ENCODE assay signal across 8 mouse cellular contexts in the genomic region with DNA sequence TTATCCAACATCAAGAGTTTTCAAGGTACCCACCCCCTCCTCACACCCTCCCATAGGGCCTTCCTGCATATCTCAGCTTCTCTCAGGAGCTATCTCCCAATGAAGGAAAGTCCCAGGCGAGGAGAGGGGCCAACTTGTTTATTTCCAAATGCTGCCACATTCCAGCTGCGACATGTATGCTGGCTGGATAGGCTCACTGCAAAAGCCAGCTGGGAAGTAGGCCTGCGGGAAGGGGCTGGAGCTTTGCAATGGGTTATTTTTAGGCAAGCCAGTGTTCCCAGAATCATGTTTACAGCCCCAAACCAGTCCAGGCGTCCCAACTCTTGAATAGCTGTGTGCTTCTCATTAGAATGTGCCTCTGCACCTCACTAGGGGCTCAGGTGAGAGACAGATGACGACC. TPM values are rescaled to one million over a fixed set of nuclear protein-coding genes. Genes with fewer than 3 reads are reported as not detected.
DNase-seq lines count a peak whose midpoint lies in the region; ATAC-seq and TF ChIP-seq lines count a peak whose summit lies in the region.

No protein-coding gene starts in this region.

- no peak overlapping the region for H3K9ac ChIP-seq in forebrain, embryonic 12.5 days

- TF ChIP-seq POLR2A in cerebellum, adult 2 months (IDR thresholded peaks at IDR 0.05; ENCODE audit: borderline replicate concordance, insufficient read depth, low read length) = no peak

- intact Hi-C loops in heart, postnatal 36 days (cut with DNase I) = no loop called here
- intact Hi-C loops in left cerebral cortex, postnatal 25 days (cut with DNase I) = loop anchor here (5.0 kb wide), 1 partner anchor 53 kb away; a partner anchor contains a TSS

- H3K9me3 ChIP-seq in forebrain, embryonic 12.5 days = no peaks in the 10 kb centered on the region

- DNase-seq in layer of hippocampus, adult 11-12 months (ENCODE audit: low spot score) = peak; percentile 60
- no peak for DNase-seq in layer of hippocampus, postnatal 25 days (ENCODE audit: extremely low spot score in 1 of 2, low spot score in 1 of 2)
- peak; percentile 62 to 68 for DNase-seq in heart, postnatal 36 days
- peak; percentile 31 to 69 for DNase-seq in left cerebral cortex, postnatal 25 days (ENCODE audit: low spot score in 2 of 2)
- DNase-seq in right cerebral cortex, postnatal 10 days (ENCODE audit: low spot score in 2 of 2) = peak; percentile 69 to 78
- DNase-seq in cerebellum, adult 2 months = no peak
- no peak for DNase-seq in thymus, postnatal 36 days

- H3K27ac ChIP-seq in forebrain, embryonic 12.5 days = peak overlapping the region; percentile 79; the same call in 1 of the 2 replicates
- H3K27ac ChIP-seq in cerebellum, adult 2 months (ENCODE audit: insufficient read depth, low read length) = no peak overlapping the region

- H3K4me3 ChIP-seq in forebrain, embryonic 12.5 days (replicated peaks) = no peak overlapping the region
- no peak overlapping the region for H3K4me3 ChIP-seq in cerebellum, adult 2 months (replicated peaks; ENCODE audit: insufficient read depth, low read depth, low read length)

- no peak for ATAC-seq in forebrain, embryonic 12.5 days (ENCODE audit: low FRiP score)

- TF ChIP-seq CTCF in cerebellum, adult 2 months (IDR thresholded peaks at IDR 0.05; ENCODE audit: borderline replicate concordance, insufficient read depth, low read depth, low read length) = no peak

- H3K36me3 ChIP-seq in forebrain, embryonic 12.5 days (replicated peaks) = no peaks in the 10 kb centered on the region

- H3K4me1 ChIP-seq in forebrain, embryonic 12.5 days = peaks cover 57% of the 10 kb centered on the region
- H3K4me1 ChIP-seq in cerebellum, adult 2 months (ENCODE audit: control insufficient read depth, insufficient read depth, low read length) = no peaks in the 10 kb centered on the region

- no peaks in the 10 kb centered on the region for H3K27me3 ChIP-seq in forebrain, embryonic 12.5 days
- H3K27me3 ChIP-seq in cerebellum, adult 2 months (ENCODE audit: control insufficient read depth, insufficient read depth, low read length) = no peaks in the 10 kb centered on the region

- 49% methylated on average over 5 of the region's 5 CpGs for WGBS in forebrain, embryonic 12.5 days
- 70% methylated on average over 5 of the region's 5 CpGs for WGBS in cerebellum, adult 2 months

- no peak overlapping the region for H3K4me2 ChIP-seq in forebrain, embryonic 12.5 days

RNA-seq across cellular contexts. Expression of a gene that starts 51.5 kb away (rescaled TPM):
- 100 to 1,000 TPM; 189 to 205 TPM for total RNA-seq in layer of hippocampus, postnatal 25 days (2021)
- polyA plus RNA-seq in forebrain, embryonic 12.5 days (2016; fragmentation: Nextera tagmentation; extraction: Ambion mirVana) = 4.7 and 7.6 TPM in 2 replicates
- 1 to 10 TPM; 6.6 to 6.7 TPM for total RNA-seq in heart, postnatal 36 days (2021)
- total RNA-seq in left cerebral cortex, postnatal 25 days (2021) = 10 to 100 TPM; 55.2 to 60.6 TPM
- 22.4 and 23.2 TPM in 2 replicates for polyA plus RNA-seq in cerebellum, adult 2 months (2012; rRNA removed)

Comparison
In these comparisons a context has a peak if more than half of its experiments do, and no peak if none do; other contexts are left out.
1. DNase-seq: peak in layer of hippocampus, adult 11-12 months (single experiment), heart, postnatal 36 days (2 of 2), left cerebral cortex, postnatal 25 days (2 of 2) and right cerebral cortex, postnatal 10 days (2 of 2); none in layer of hippocampus, postnatal 25 days (0 of 2), cerebellum, adult 2 months (0 of 2) and thymus, postnatal 36 days (0 of 2).
2. RNA of a gene that starts 51.5 kb away (total RNA-seq): 189 to 205 TPM in layer of hippocampus, postnatal 25 days and 55.2 to 60.6 TPM in left cerebral cortex, postnatal 25 days; 6.6 to 6.7 TPM in heart, postnatal 36 days; every median in the first group is over 4 times any median in the second.